Mouse (Mus musculus): Measurements from ENCODE around the gene Dcaf12. TPM values are rescaled to one million over a fixed set of nuclear protein-coding genes. Genes with fewer than 3 reads are reported as not detected.

Gene Dcaf12
- polyA plus RNA-seq (2012; rRNA removed): 47.7 and 50.4 TPM in 2 replicates

GRCm38 (mm10) chr4:41314141-41315129, at the start of gene Dcaf12:
TSS of gene Dcaf12 (minus strand) at chr4:41314889.

GRCm38 (mm10) chr4:41348584-41349198, 34.0 kb upstream of the Dcaf12 start, which contains the start of gene Ubap1:
TSS of gene Ubap1 (plus strand) at chr4:41348996.

GRCm38 (mm10) chr4:41274980-41275850, 39.5 kb downstream of the Dcaf12 start, which contains the start of gene Ubap2:
TSS of gene Ubap2 (minus strand) at chr4:41275144.

Other genes with a start within 250 kb of the Dcaf12 start
- gene Aqp3, start 216.7 kb downstream of the Dcaf12 start, polyA plus RNA-seq (2012; rRNA removed): 0.34 and 4.4 TPM in 2 replicates
- 43.1 and 43.5 TPM in 2 replicates for gene Nol6, start 190.4 kb downstream of the Dcaf12 start, polyA plus RNA-seq (2012; rRNA removed)
- 205 and 220 TPM in 2 replicates for gene Ube2r2, start 179.1 kb downstream of the Dcaf12 start, polyA plus RNA-seq (2012; rRNA removed)
- gene Ubap2, start 39.7 kb downstream of the Dcaf12 start, polyA plus RNA-seq (2012; rRNA removed): 52.7 and 59.7 TPM in 2 replicates
- gene Ubap1, start 34.1 kb upstream of the Dcaf12 start, polyA plus RNA-seq (2012; rRNA removed): 52.9 and 56.0 TPM in 2 replicates
- gene Kif24, start 150.0 kb upstream of the Dcaf12 start, polyA plus RNA-seq (2012; rRNA removed): 4.3 and 5.0 TPM in 2 replicates
- 43.1 and 49.1 TPM in 2 replicates for gene Nudt2, start 150.3 kb upstream of the Dcaf12 start, polyA plus RNA-seq (2012; rRNA removed)
- 4.6 and 6.7 TPM in 2 replicates for gene AI464131, start 188.2 kb upstream of the Dcaf12 start, polyA plus RNA-seq (2012; rRNA removed)
- 8.3 and 11.9 TPM in 2 replicates for gene 1110017D15Rik, start 202.4 kb upstream of the Dcaf12 start, polyA plus RNA-seq (2012; rRNA removed)

All from central nervous system, embryonic 14 days (tissue).